Mouse (Mus musculus): Measurements from ENCODE around the gene Tmem167b. TPM values are rescaled to one million over a fixed set of nuclear protein-coding genes. Genes with fewer than 3 reads are reported as not detected.

Gene Tmem167b
- total RNA-seq, 1 experiment from 2014 or later = 88.2 TPM

- ATAC-seq (replicated peaks; ENCODE audit: insufficient number of reproducible peaks, low FRiP score, low TSS enrichment, poor library complexity, severe bottlenecking) = 0 out of 2 replicates have a peak, but pooled peaks have one; percentile 2
Measured at GRCm38 (mm10) chr3:108554111-108554561, 8.1 kb downstream of the Tmem167b start.

DNA sequence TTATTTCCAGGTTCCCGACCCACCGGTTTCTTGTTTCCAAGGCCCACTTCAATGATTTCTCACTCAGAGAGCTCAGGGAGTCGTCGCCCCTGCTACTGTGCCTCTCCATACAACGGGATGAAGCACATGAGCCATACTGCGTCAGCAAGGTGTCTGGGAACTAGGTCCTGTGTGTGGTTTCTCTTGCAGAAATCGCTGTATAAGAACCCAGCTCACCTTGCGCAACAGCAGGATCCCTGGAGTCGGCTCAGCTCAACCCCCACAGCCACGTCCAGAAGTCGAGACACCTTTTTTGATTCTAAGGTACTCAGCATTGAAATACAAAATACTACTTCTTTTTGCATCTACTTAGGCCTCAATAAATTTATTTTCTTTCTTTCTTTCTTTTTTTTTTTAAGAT lies 20.0 kb downstream of the Tmem167b start:
- no peak for ATAC-seq (replicated peaks; ENCODE audit: insufficient number of reproducible peaks, low FRiP score, low TSS enrichment, poor library complexity, severe bottlenecking)

DNA sequence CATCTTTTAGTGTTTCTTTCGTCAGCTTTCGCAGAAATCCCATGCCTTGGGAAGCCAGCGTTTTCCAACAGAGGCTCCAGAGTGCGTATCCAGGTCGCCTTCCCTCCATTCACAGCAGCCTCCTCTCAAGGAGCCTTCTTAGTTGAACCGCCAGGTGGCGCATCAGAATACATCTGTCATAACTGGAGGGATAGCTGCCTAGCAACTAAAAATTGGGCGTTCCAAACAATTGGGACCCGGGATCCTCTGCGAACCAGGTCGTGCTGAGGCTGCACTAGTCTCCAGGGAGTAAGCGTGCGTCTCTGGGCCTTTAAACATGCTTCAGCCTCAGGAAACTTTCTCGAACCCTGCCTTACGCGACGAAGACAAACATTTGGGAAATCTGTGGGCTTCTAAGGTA lies 25.0 kb downstream of the Tmem167b start:
- peak; percentile 81 for ATAC-seq (replicated peaks; ENCODE audit: insufficient number of reproducible peaks, low FRiP score, low TSS enrichment, poor library complexity, severe bottlenecking)

- peak; percentile 54 for ATAC-seq (replicated peaks; ENCODE audit: insufficient number of reproducible peaks, low FRiP score, low TSS enrichment, poor library complexity, severe bottlenecking)
Measured at GRCm38 (mm10) chr3:108536517-108537260, 25.6 kb downstream of the Tmem167b start, which contains the start of gene 5330417C22Rik. Gene 5330417C22Rik, minus strand, starts transcription at chr3:108536536.

GRCm38 (mm10) chr3:108535896-108536516 lies 26.3 kb downstream of the Tmem167b start:
- no peak for ATAC-seq (replicated peaks; ENCODE audit: insufficient number of reproducible peaks, low FRiP score, low TSS enrichment, poor library complexity, severe bottlenecking)

GRCm38 (mm10) chr3:108533951-108534350 lies 28.3 kb downstream of the Tmem167b start, which contains the start of gene 1700013F07Rik:
Gene 1700013F07Rik, plus strand, starts transcription at chr3:108534150.
- no peak for ATAC-seq (replicated peaks; ENCODE audit: insufficient number of reproducible peaks, low FRiP score, low TSS enrichment, poor library complexity, severe bottlenecking)

DNA sequence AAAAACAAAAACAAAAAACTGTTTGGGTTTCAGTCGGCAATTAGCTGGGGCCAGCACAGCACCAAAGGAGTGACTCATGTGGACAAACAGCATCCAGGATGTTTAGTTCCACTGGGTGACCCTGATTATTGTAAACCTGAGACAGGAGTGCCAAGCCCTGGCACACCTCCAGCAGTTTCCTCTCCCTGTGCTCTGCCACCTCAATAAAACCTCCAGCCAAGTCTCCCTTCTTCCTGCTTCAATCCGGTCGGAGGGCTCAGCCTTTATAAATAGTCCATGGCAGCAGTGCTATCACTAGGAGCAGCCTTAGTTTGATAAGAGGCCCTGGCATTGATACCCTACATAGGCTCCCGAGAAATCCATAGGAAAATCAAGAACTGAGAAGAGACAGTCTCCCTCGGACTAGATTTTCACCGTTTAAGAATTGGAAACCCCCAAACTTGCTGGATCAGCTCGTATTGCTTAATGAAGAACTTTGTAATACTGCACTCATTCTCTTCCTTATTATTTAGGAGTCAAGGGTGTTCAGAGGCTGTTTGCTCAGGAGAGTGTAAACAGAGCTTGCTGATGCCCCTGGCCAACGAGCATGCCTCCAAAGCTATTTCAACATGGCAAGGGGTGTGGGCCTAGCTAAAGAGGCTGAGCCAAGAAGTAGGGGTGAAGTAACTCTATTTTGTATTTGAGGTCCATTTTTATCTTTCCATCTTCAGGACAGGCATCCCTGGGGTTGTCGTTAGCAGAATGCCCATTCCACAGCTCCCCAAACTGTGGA lies 29.0 kb downstream of the Tmem167b start:
- ATAC-seq (replicated peaks; ENCODE audit: insufficient number of reproducible peaks, low FRiP score, low TSS enrichment, poor library complexity, severe bottlenecking) = no peak

- no peak for ATAC-seq (replicated peaks; ENCODE audit: insufficient number of reproducible peaks, low FRiP score, low TSS enrichment, poor library complexity, severe bottlenecking)
Measured at GRCm38 (mm10) chr3:108528489-108528888, 33.8 kb downstream of the Tmem167b start.

DNA sequence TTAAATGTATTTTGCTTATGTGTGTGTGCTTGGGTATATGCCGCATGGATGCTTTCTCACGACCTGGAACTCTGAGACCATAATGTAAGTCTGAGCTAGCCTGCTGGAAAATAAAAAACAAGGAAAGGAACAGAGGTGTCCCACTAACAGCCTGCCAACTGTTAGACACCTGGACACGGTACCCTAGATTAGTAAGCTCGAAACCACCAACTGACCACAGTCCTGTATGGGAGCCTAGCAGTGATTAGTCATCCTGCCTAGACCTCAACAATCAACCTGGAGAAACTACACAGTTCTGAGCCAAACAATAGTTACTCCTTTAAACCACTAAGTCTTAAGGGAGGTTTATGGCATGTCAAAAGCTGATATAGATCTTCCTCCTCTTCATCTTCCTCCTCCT lies 38.9 kb downstream of the Tmem167b start:
- no peak for ATAC-seq (replicated peaks; ENCODE audit: insufficient number of reproducible peaks, low FRiP score, low TSS enrichment, poor library complexity, severe bottlenecking)

DNA sequence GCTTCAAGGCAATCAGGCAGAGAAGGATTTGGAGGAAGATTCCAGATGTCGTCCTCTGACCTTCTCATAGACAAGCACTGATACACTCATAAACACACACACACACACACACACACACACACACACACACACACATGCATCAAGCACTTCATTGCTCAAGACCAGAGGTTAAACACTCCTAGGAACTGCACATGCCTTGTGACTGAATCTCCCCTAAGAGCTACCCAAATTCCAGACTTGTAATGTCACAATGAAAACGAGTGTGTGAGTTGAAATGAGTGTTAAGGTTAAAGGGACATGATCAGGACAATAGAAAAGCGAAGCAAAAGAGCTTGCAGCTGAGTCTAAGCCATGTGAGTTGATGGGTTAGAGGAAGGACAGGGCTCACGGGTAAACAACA lies 44.0 kb downstream of the Tmem167b start:
- no peak for ATAC-seq (replicated peaks; ENCODE audit: insufficient number of reproducible peaks, low FRiP score, low TSS enrichment, poor library complexity, severe bottlenecking)

GRCm38 (mm10) chr3:108513465-108513864 lies 48.8 kb downstream of the Tmem167b start:
- no peak for ATAC-seq (replicated peaks; ENCODE audit: insufficient number of reproducible peaks, low FRiP score, low TSS enrichment, poor library complexity, severe bottlenecking)

- no peak for ATAC-seq (replicated peaks; ENCODE audit: insufficient number of reproducible peaks, low FRiP score, low TSS enrichment, poor library complexity, severe bottlenecking)
Measured at GRCm38 (mm10) chr3:108510716-108511483, 51.4 kb downstream of the Tmem167b start.

- ATAC-seq (replicated peaks; ENCODE audit: insufficient number of reproducible peaks, low FRiP score, low TSS enrichment, poor library complexity, severe bottlenecking) = no peak
Measured at GRCm38 (mm10) chr3:108510156-108510555, 52.1 kb downstream of the Tmem167b start.

DNA sequence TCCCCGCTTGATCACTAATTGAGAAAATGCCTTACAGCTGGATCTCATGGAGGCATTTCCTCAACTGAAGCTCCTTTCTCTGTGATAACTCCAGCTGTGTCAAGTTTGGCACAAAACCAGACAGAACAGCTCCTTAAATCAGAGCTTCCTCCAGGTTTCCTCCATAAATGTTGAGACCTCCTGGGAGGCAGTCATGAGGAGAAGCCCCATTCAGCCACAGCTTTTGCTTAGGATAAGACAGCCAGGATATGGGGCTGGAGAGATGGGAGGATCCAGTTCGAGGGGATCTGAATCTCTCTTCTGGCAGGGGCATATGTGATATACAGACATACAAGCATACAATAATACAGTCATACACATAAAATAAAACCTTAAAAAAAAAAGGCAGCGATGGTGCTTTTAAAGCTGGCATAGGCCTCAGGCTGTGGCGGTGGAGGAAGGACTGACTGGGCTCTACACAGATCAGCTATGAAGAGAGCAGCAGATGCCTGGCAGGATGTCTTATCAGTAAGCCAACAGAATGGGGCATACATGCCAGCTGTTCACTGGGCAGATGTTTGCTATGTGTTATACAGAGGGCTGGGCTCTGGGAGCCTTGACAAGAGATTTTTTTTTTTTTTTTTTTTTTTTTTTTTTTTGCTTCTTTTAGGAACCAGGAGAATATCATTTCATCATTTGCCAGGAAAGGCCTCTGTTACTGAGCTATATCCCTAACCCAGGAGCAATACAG lies 53.4 kb downstream of the Tmem167b start:
- ATAC-seq (replicated peaks; ENCODE audit: insufficient number of reproducible peaks, low FRiP score, low TSS enrichment, poor library complexity, severe bottlenecking) = no peak

Data from monocyte, adult 5-6 weeks (primary cell).